Mouse (Mus musculus): ENCODE measurements around the gene AI481877.
A peak's percentile ranks its signal among the peaks of the same experiment; 100 is the strongest.

Gene AI481877

GRCm38 (mm10) chr4:59125053-59125452 lies 13.7 kb downstream of the AI481877 start:
- DNase-seq (ENCODE audit: low spot score) = no peak

GRCm38 (mm10) chr4:59123557-59123956 lies 15.2 kb downstream of the AI481877 start:
- DNase-seq (ENCODE audit: low spot score) = no peak

GRCm38 (mm10) chr4:59117644-59118495 lies 20.9 kb downstream of the AI481877 start:
- DNase-seq (ENCODE audit: low spot score) = no peak

DNA sequence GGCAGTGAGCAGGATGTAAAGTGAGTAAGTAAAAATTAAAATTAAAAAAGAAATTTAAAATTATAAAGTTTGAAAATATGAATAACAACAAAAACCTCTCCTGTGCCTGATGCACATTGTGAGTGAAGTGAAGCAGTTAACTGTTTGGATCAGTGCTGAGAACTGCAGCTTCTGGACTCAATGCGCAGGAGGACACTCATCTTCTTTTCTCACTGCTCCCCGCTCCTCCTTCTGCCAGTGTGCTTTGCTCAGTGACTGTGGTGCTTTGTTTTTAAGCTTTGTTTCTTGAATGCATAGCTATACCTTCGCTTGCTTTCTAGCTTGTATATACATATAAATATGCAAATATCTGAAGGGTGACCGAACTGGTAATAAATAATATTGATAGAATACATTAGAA lies 30.1 kb downstream of the AI481877 start:
- DNase-seq (ENCODE audit: low spot score) = no peak

GRCm38 (mm10) chr4:59107886-59108285 lies 30.9 kb downstream of the AI481877 start:
- DNase-seq (ENCODE audit: low spot score) = no peak

DNA sequence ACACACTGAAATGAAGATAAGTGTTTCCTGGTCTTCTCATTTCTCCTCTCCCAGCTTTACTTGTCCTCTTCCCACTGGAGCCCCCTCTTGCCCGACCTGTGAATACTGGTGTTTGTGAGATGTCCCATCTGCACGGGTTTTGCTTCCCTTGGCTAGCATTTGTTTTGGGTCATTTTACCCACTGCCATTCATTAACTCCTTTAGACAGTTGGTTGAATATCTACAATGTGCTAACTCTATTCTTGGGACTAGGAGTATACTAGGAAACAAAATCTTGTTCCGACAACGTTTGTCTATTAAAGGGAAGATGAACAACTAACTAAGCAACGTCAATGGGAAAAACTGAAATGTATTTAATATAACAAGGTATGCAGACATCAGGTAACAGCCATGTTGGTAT lies 32.1 kb downstream of the AI481877 start:
- no peak for DNase-seq (ENCODE audit: low spot score)

GRCm38 (mm10) chr4:59104166-59104565 lies 34.6 kb downstream of the AI481877 start:
- DNase-seq (ENCODE audit: low spot score) = no peak

GRCm38 (mm10) chr4:59096393-59096792 lies 42.4 kb downstream of the AI481877 start:
- peak; percentile 90 for DNase-seq (ENCODE audit: low spot score)

DNA sequence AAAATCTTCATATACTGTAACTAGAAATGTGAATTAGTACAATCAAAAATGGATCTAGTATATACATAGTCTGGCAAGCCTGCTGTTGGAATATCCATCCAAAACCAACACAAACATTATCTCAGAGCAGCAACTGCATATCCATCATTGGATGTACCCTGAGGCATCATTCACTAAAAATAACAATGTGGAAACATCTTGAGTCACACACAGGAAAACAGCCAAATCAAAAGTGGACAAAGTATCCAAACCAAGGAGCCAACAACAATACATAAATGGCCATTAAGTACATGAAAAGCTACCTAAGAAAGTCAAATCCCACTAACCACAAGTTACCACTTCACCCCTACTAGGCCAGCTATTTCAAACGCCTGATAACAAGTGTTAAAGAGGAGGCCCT lies 49.4 kb downstream of the AI481877 start:
- DNase-seq (ENCODE audit: low spot score) = no peak

- DNase-seq (ENCODE audit: low spot score) = no peak
Observed at GRCm38 (mm10) chr4:59083430-59083829, 55.4 kb downstream of the AI481877 start.

GRCm38 (mm10) chr4:59069276-59069675 lies 69.5 kb downstream of the AI481877 start:
- DNase-seq (ENCODE audit: low spot score) = no peak

GRCm38 (mm10) chr4:59062526-59062925 lies 76.3 kb downstream of the AI481877 start:
- peak; percentile 6 for DNase-seq (ENCODE audit: low spot score)

GRCm38 (mm10) chr4:59057929-59058328 lies 80.9 kb downstream of the AI481877 start:
- no peak for DNase-seq (ENCODE audit: low spot score)

GRCm38 (mm10) chr4:59051081-59051480 lies 87.7 kb downstream of the AI481877 start:
- DNase-seq (ENCODE audit: low spot score) = no peak

DNA sequence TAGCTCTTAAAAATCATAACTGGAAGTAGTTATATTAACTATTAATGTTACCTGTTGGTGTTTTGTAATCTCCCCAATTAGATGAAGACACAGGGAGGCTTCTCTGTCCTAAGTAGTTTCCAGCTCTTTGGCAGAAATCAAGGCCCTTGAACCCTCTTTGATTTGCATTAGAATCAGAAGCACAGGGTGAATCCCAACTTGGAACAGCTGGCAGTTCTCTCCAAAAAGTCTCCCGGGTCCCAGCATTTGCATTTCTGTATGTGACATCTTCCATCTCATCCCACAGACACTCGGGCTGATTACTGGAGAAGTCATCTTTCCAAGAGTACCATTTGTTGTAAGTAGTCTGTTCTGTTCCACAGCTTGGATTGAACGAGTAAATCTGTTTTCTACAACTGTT lies 91.6 kb downstream of the AI481877 start:
- no peak for DNase-seq (ENCODE audit: low spot score)

GRCm38 (mm10) chr4:59043891-59044290 lies 94.9 kb downstream of the AI481877 start:
- no peak for DNase-seq (ENCODE audit: low spot score)

- no peak for DNase-seq (ENCODE audit: low spot score)
Observed at GRCm38 (mm10) chr4:59043074-59043473, 95.7 kb downstream of the AI481877 start.

DNA sequence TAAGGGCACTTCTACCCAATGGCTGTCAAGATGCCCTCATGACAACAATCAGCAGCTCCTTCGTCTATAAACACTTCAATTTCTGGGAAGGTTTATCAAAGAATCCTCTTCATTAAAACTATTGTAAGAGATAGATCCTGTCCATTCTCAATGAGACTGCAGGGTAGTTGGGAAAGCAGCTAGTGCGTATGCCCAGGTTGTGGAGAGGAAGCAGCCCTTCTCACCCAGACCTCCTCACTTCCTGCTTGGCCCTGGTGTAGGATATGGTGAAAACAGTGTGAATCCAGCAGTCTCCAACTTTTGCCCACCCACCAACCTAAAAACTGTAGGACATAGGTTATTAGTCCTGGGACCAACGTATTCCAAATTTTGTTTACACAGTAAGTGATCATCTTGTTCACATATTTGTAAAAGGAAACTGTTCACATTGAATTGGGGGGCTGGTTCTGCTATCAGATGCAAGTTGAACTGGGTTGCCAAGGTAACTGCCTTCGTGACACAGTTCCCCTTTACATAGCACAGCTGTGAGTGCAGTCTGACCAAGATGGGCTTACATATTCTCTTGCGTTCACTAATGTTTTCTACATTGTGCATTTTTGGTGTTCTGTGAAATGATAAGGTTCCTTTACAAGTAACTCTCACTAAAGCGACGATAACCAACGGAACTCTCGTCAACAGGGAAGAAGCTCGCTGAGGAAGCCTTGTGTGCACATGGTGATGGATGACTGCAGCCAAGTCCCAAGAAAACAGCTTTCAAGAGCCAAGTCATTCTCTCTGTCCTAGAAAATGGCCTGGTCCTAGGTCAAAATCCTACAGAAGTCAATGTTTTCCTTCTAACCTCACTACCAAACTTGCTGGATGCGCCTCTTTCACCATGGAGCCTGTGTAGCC lies 98.1 kb downstream of the AI481877 start:
- DNase-seq (ENCODE audit: low spot score) = no peak

DNA sequence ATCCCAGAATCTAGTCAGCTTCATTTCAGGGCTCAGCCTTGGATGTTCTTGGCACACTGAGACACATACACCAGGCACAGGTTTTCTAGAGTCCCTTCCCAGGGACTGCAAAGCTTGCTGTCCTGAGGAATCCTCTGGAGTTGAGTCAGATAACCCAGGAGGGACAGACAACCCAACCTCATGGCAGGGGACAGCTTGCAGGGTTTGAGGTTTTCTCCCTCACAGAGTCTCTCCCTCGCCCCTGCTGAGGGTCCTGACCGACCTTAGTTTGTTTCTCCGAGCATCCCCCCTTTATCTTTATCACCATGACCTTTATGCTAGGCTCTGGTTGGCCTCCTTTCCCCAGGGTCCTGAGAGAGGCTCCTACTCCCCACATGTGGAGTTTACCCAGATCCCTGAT lies 101.3 kb downstream of the AI481877 start:
- DNase-seq (ENCODE audit: low spot score) = no peak

GRCm38 (mm10) chr4:59036490-59037127 lies 102.2 kb downstream of the AI481877 start:
- DNase-seq (ENCODE audit: low spot score) = peak; percentile 93

- DNase-seq (ENCODE audit: low spot score) = peak; percentile 6
Observed at GRCm38 (mm10) chr4:59035786-59036350, 102.9 kb downstream of the AI481877 start.
